Mouse (Mus musculus) midbrain, postnatal 0 days (tissue): ENCODE measurements around the gene Cstf2t. TPM values are rescaled to one million over a fixed set of nuclear protein-coding genes. Genes with fewer than 3 reads are reported as not detected.

Source experiments
- ATAC-seq: fragments of 200-750 bp; cut with Nextera tagmentation; 2 replicates; pipeline ENCODE4 v1.8.0; 2017; ENCODE audit warnings: moderate number of reproducible peaks, mild to moderate bottlenecking, moderate TSS enrichment, moderate library complexity; ENCODE audit not compliant: low FRiP score
- DNase-seq: peaks from one replicate; pipeline ENCODE4 v3.0.0-alpha.2; 2015; ENCODE audit warnings: low spot score
- H3K27ac ChIP-seq: fragments of 300-500 bp; sonication (generic); 2 replicates; pipeline ENCODE4 v1.5.1; 2014; ENCODE audit warnings: low read depth, mild to moderate bottlenecking, low read length, mixed read lengths
- H3K27me3 ChIP-seq: fragments of 300-500 bp; sonication (generic); 2 replicates; pipeline ENCODE4 v1.6.1; 2014; ENCODE audit warnings: low read length, control low read depth, mixed read lengths; ENCODE audit not compliant: insufficient read depth
- H3K36me3 ChIP-seq: fragments of 300-500 bp; sonication (generic); 2 replicates; pipeline ENCODE4 v1.6.1; 2014; ENCODE audit warnings: low read length, control low read depth, mixed read lengths; ENCODE audit not compliant: insufficient read depth
- H3K4me1 ChIP-seq: fragments of 300-500 bp; sonication (generic); 2 replicates; pipeline ENCODE4 v1.6.1; 2014; ENCODE audit warnings: mild to moderate bottlenecking, control low read depth, antibody characterized with exemption, low read length, mixed read lengths; ENCODE audit not compliant: insufficient read depth
- H3K4me2 ChIP-seq: fragments of 300-500 bp; sonication (generic); 2 replicates; pipeline ENCODE4 v1.6.1; 2014; ENCODE audit warnings: low read depth, mild to moderate bottlenecking, low read length, mixed read lengths; ENCODE audit not compliant: poor library complexity, severe bottlenecking
- H3K4me3 ChIP-seq: fragments of 300-500 bp; sonication (generic); 2 replicates; pipeline ENCODE4 v1.5.1; 2014; ENCODE audit warnings: low read depth, mild to moderate bottlenecking, low read length, moderate library complexity
- H3K9ac ChIP-seq: fragments of 300-500 bp; sonication (generic); replicated peaks from 2 replicates; pipeline ENCODE4 v1.6.1; 2014; ENCODE audit warnings: mild to moderate bottlenecking, low read length, moderate library complexity, mixed read lengths; ENCODE audit not compliant: poor library complexity, severe bottlenecking
- H3K9me3 ChIP-seq: fragments of 300-500 bp; sonication (generic); 2 replicates; pipeline ENCODE4 v1.6.1; 2016; ENCODE audit warnings: low read length, control low read depth
- CTCF ChIP-seq: IDR thresholded peaks from 2 replicates; pipeline ENCODE4 v1.5.1; 2016; ENCODE audit warnings: antibody characterized with exemption, mild to moderate bottlenecking
- WGBS: fragments of 180-500 bp; shearing (Covaris S2); extraction: QIAGEN DNeasy Blood & Tissue Kit; methylation state at CpG from one replicate; pipeline ENCODE4 v1.1.7; 2014; 5-methylcytosine and 5-hydroxymethylcytosine counted together
- polyA plus RNA-seq: library from polyadenylated mRNA; unstranded; fragments of >200 nt; fragmentation: Nextera tagmentation; extraction: Ambion mirVana; gene quantifications from 2 replicates; pipeline ENCODE4 v1.2.1, GENCODE M21; 2015
- total RNA-seq: library from RNA; depleted of rRNA; stranded (reverse); fragments of >200 nt; gene quantifications from 2 replicates; pipeline ENCODE4 v1.2.3, GENCODE M21; 2014

Gene Cstf2t
- total and polyA plus RNA-seq, 2 experiments from 2014 or later: 59.2 to 78.5 TPM

DNA sequence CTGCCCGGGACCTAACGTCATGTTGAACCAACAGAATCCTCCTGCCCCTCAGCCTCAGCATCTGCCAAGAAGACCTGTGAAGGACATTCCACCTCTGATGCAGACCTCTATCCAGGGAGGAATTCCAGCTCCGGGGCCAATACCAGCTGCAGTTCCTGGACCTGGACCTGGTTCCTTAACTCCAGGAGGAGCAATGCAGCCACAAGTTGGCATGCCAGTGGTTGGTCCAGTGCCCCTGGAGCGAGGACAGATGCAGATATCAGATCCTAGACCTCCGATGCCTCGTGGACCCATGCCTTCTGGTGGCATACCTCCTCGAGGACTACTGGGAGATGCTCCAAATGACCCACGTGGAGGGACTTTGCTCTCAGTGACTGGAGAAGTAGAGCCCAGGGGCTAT lies 1.1 kb downstream of the Cstf2t start:
- Histone ChIP-seq H3K4me3 (peak overlapping the region; percentile 66), H3K4me2 (peak overlapping the region; percentile 94), H3K27ac (no peak overlapping the region), H3K4me1 (peaks cover 16% of the 10 kb centered on the region), H3K36me3 (peaks cover 7% of the 10 kb centered on the region; the same call in 1 of the 2 replicates), H3K9me3 (no peaks in the 10 kb centered on the region), H3K27me3 (no peaks in the 10 kb centered on the region), H3K9ac (no peak overlapping the region)
- no peak for TF ChIP-seq CTCF
- DNase-seq: no peak
- no peak for ATAC-seq
- WGBS: 97% methylated on average over 8 of the region's 8 CpGs

DNA sequence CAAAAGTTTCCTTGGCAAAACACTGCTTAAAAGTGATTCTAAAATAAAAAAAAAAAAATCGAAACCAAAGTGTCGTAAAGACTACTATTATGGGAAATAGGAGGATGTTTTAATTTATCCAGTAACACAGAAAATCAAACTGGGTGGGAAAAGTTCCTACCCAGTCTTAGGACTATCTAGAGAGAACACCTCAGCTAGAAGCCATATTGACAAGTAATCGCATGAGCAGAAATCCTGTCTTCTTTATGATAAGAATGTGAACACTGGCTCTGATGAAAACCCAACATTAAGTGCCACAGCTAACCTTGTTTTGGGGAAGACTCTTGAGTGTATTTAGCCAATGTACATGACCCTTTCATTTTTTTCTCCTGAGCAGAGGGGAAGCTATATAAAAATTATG lies 15.2 kb downstream of the Cstf2t start:
- H3K36me3 ChIP-seq: no peaks in the 10 kb centered on the region
- 69% methylated on average over 3 of the region's 3 CpGs for WGBS
- no peaks in the 10 kb centered on the region for H3K27me3 ChIP-seq
- no peaks in the 10 kb centered on the region for H3K9me3 ChIP-seq
- H3K4me2 ChIP-seq: no peak overlapping the region
- no peak overlapping the region for H3K27ac ChIP-seq
- ATAC-seq (no peak), DNase-seq (no peak)
- no peak for TF ChIP-seq CTCF
- H3K4me3 ChIP-seq: no peak overlapping the region
- no peak overlapping the region for H3K9ac ChIP-seq
- H3K4me1 ChIP-seq: no peaks in the 10 kb centered on the region

DNA sequence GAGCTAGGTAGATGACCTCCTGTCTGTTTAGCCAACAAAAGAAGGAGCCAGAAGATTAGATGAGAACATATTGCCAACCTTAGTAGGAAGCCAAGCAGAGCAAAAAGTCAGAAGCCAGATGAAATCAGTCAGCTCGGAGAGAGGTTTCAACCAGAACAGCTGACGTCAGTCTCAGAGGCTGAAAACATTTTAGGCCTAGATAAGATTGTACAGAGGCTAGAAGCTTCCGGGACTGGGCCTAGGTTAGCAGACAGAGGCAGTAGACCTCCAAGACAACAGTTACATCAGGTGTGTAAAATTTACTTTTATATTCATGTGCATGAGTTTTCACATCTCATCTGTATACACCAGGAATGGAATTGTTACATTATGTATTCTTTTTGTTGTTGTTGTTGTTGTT lies 16.7 kb downstream of the Cstf2t start:
- no peak for TF ChIP-seq CTCF
- no peak overlapping the region for H3K4me3 ChIP-seq

DNA sequence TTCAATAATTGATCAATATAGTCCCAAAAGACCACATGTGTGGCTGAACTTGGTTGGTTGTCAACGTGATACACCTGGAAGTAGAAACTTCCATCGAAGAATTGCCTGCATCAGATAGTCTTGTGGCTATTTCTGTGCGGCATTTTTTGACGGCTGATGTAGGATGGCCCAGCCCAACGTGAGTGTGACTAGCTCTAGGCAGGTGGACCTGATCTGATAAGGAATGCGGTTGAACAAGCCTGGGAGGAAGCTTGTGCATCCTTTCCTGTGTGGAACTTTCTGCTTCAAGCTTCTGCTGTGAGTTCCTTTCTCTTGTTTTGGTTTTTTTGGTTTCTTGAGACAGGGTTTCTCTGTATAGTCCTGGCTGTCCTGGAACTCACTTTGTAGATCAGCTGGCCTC lies 22.1 kb downstream of the Cstf2t start:
- Histone ChIP-seq H3K27me3 (no peaks in the 10 kb centered on the region), H3K4me1 (no peaks in the 10 kb centered on the region), H3K9ac (no peak overlapping the region), H3K9me3 (no peaks in the 10 kb centered on the region), H3K36me3 (no peaks in the 10 kb centered on the region), H3K27ac (no peak overlapping the region), H3K4me3 (no peak overlapping the region), H3K4me2 (no peak overlapping the region)
- 87% methylated on average over 6 of the region's 6 CpGs for WGBS
- ATAC-seq (no peak), DNase-seq (no peak)
- TF ChIP-seq CTCF: no peak

More for the DNA sequence above, 16.7 kb downstream of the Cstf2t start:
- no peaks in the 10 kb centered on the region for H3K4me1 ChIP-seq
- no peak overlapping the region for H3K9ac ChIP-seq
- H3K4me2 ChIP-seq: no peak overlapping the region
- H3K36me3 ChIP-seq: no peaks in the 10 kb centered on the region
- 97% methylated on average over 3 of the region's 3 CpGs for WGBS
- DNase-seq: no peak
- H3K9me3 ChIP-seq: no peaks in the 10 kb centered on the region
- no peak overlapping the region for H3K27ac ChIP-seq
- H3K27me3 ChIP-seq: no peaks in the 10 kb centered on the region
- no peak for ATAC-seq

DNA sequence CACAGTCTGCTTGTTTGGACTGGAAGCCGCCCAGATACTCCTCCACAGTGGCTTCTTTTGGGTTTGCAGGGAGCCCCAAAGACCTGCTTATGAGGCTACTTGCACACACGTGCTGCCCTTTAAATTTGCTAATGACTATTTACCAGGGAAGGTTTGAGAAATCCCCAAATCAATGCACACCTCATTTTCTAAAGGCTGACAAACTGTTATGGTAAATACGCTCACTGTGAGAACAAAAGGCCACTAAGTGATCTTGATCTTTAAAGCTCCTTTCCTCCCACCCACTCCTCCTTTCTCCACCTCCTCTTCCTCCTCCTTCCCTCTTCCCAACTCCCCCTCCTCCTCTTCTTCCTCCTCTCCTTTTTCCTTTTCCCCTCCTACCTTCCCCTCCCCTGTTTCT lies 23.4 kb downstream of the Cstf2t start:
- no peak for ATAC-seq
- H3K27me3 ChIP-seq: no peaks in the 10 kb centered on the region
- no peak for TF ChIP-seq CTCF
- H3K4me3 ChIP-seq: no peak overlapping the region
- DNase-seq: no peak
- H3K27ac ChIP-seq: no peak overlapping the region
- no peaks in the 10 kb centered on the region for H3K36me3 ChIP-seq
- 53% methylated on average over 3 of the region's 3 CpGs for WGBS
- H3K4me2 ChIP-seq: no peak overlapping the region
- H3K9me3 ChIP-seq: no peaks in the 10 kb centered on the region
- no peaks in the 10 kb centered on the region for H3K4me1 ChIP-seq
- H3K9ac ChIP-seq: no peak overlapping the region

DNA sequence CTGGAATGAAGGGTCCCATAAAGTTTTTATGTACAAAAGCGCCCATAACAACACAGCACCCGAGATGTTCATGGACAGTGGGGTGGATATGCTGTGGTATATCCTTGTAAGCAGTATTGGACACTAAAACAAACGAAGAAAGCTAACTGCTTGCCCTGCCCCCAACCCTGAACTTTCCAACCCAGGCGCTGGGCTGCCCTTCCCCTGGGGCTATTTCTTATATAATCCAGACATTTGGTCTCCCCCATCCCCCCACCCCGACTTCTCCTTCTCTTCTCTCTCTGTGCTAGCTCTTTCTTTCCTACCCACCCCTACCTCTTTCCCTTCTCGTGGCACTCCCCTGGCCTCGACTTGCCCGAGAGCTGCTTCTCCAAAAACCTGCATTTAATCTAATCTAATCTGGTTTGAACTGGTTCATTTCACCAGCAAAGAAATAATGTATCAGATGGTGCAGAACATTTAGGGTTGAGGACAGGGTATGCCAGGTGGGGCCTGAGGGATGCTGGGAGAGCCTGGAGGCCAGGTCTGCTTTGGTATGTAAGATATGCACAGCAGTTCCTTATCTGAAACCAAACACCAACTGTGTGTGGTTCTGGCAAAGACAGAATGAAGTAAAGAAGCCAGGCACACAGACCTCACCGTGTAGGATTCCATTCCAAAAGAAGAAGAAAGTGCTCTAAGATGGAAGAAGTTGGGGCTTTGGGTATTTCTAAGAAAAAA lies 24.4 kb downstream of the Cstf2t start:
- Histone ChIP-seq H3K27me3 (no peaks in the 10 kb centered on the region), H3K27ac (no peak overlapping the region), H3K9me3 (no peaks in the 10 kb centered on the region), H3K4me2 (no peak overlapping the region), H3K36me3 (no peaks in the 10 kb centered on the region), H3K4me1 (no peaks in the 10 kb centered on the region), H3K9ac (no peak overlapping the region), H3K4me3 (no peak overlapping the region)
- DNase-seq (no peak), ATAC-seq (no peak)
- 54% methylated on average over 9 of the region's 9 CpGs for WGBS
- no peak for TF ChIP-seq CTCF
